Mouse (Mus musculus) kidney, embryonic 16.5 days (tissue): Measurements from ENCODE around the gene Senp1. TPM values are rescaled to one million over a fixed set of nuclear protein-coding genes. Genes with fewer than 3 reads are reported as not detected.

ENCODE experiments used
- ATAC-seq: fragments of 200-750 bp; cut with Nextera tagmentation; 2 replicates; pipeline ENCODE4 v1.8.0; 2017; ENCODE audit warnings: moderate TSS enrichment; ENCODE audit not compliant: low FRiP score, low TSS enrichment
- H3K27ac ChIP-seq: fragments of 300-500 bp; sonication (generic); 2 replicates; pipeline ENCODE4 v1.5.1; 2014; ENCODE audit warnings: low read length
- H3K27me3 ChIP-seq: fragments of 300-500 bp; sonication (generic); 2 replicates; pipeline ENCODE4 v1.6.1; 2014; ENCODE audit warnings: low read length, control low read depth, mixed read lengths; ENCODE audit not compliant: insufficient read depth
- H3K36me3 ChIP-seq: fragments of 300-500 bp; sonication (generic); 2 replicates; pipeline ENCODE4 v1.6.1; 2014; ENCODE audit warnings: low read length, control low read depth, mixed read lengths; ENCODE audit not compliant: insufficient read depth
- H3K4me1 ChIP-seq: fragments of 300-500 bp; sonication (generic); 2 replicates; pipeline ENCODE4 v1.6.1; 2014; ENCODE audit warnings: low read length, control low read depth, mixed read lengths; ENCODE audit not compliant: insufficient read depth
- H3K4me2 ChIP-seq: fragments of 300-500 bp; sonication (generic); replicated peaks from 2 replicates; pipeline ENCODE4 v1.6.1; 2014; ENCODE audit warnings: low read depth, low read length
- H3K4me3 ChIP-seq: fragments of 300-500 bp; sonication (generic); 2 replicates; pipeline ENCODE4 v1.5.1; 2014; ENCODE audit warnings: mild to moderate bottlenecking, low read length
- H3K9ac ChIP-seq: fragments of 300-500 bp; sonication (generic); replicated peaks from 2 replicates; pipeline ENCODE4 v1.6.1; 2014; ENCODE audit warnings: low read length
- H3K9me3 ChIP-seq: fragments of 300-500 bp; sonication (generic); 2 replicates; pipeline ENCODE4 v1.6.1; 2016; ENCODE audit warnings: low read length, control low read depth
- WGBS: fragments of 180-500 bp; shearing (Covaris S2); extraction: QIAGEN DNeasy Blood & Tissue Kit; methylation state at CpG from one replicate; pipeline ENCODE4 v1.1.7; 2014; 5-methylcytosine and 5-hydroxymethylcytosine counted together
- polyA plus RNA-seq: library from polyadenylated mRNA; unstranded; fragments of >200 nt; fragmentation: Nextera tagmentation; extraction: Ambion mirVana; gene quantifications from 2 replicates; pipeline ENCODE4 v1.2.1, GENCODE M21; 2015

Gene Senp1
- polyA plus RNA-seq, 1 experiment from 2014 or later = 29.9 TPM

DNA sequence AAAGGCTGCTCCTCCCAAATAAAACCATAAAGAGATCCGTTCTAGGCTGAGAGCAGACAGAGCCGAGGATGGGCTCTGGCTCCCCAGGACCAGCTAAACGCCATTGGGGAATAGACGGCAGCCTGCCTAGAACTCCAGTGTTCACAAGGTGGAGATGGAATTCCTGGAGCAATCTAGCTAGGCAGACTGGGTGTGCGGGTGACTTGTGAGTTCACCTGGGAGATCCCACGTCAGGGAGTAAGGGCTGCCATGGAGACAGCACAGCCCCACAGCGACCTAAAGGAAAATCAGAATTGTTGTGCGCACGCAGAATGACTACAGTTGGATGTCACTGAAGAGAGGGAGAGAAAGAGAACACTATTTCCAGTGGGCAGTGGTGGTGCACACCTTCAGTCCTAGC, 25.0 kb downstream of the Senp1 start:
- 85% methylated on average over 9 of the region's 9 CpGs for WGBS
- Histone ChIP-seq H3K9ac (no peak overlapping the region), H3K4me2 (no peak overlapping the region), H3K36me3 (peaks cover 48% of the 10 kb centered on the region), H3K9me3 (no peaks in the 10 kb centered on the region), H3K27me3 (no peaks in the 10 kb centered on the region), H3K4me1 (no peaks in the 10 kb centered on the region), H3K4me3 (no peak overlapping the region), H3K27ac (no peak overlapping the region)
- ATAC-seq = no peak

- H3K27ac ChIP-seq = no peak overlapping the region
- H3K4me1 ChIP-seq = no peaks in the 10 kb centered on the region
- no peak overlapping the region for H3K4me2 ChIP-seq
- no peak for ATAC-seq
- 51% methylated on average over 3 of the region's 3 CpGs for WGBS
- H3K4me3 ChIP-seq = no peak overlapping the region
- H3K36me3 ChIP-seq = peaks cover 53% of the 10 kb centered on the region
- no peak overlapping the region for H3K9ac ChIP-seq
- H3K27me3 ChIP-seq = no peaks in the 10 kb centered on the region
- H3K9me3 ChIP-seq = no peaks in the 10 kb centered on the region
Measured at GRCm38 (mm10) chr15:98067492-98067891, 26.1 kb downstream of the Senp1 start.

- WGBS = 96% methylated on average over 12 of the region's 12 CpGs
- peaks cover 58% of the 10 kb centered on the region for H3K36me3 ChIP-seq
- H3K4me1 ChIP-seq = no peaks in the 10 kb centered on the region
Measured at GRCm38 (mm10) chr15:98066602-98067001, 26.9 kb downstream of the Senp1 start.

GRCm38 (mm10) chr15:98065881-98066280, 27.7 kb downstream of the Senp1 start:
- H3K27me3 ChIP-seq = no peaks in the 10 kb centered on the region
- ATAC-seq = no peak
- peaks cover 61% of the 10 kb centered on the region for H3K36me3 ChIP-seq
- no peak overlapping the region for H3K9ac ChIP-seq
- WGBS = 88% methylated on average over 5 of the region's 5 CpGs
- no peak overlapping the region for H3K27ac ChIP-seq
- H3K4me2 ChIP-seq = no peak overlapping the region
- H3K4me1 ChIP-seq = no peaks in the 10 kb centered on the region
- H3K4me3 ChIP-seq = no peak overlapping the region
- no peaks in the 10 kb centered on the region for H3K9me3 ChIP-seq

More at GRCm38 (mm10) chr15:98066602-98067001, 26.9 kb downstream of the Senp1 start:
- Histone ChIP-seq H3K9me3 (no peaks in the 10 kb centered on the region), H3K4me3 (no peak overlapping the region), H3K9ac (no peak overlapping the region), H3K27me3 (no peaks in the 10 kb centered on the region), H3K4me2 (no peak overlapping the region), H3K27ac (no peak overlapping the region)
- ATAC-seq = no peak

DNA sequence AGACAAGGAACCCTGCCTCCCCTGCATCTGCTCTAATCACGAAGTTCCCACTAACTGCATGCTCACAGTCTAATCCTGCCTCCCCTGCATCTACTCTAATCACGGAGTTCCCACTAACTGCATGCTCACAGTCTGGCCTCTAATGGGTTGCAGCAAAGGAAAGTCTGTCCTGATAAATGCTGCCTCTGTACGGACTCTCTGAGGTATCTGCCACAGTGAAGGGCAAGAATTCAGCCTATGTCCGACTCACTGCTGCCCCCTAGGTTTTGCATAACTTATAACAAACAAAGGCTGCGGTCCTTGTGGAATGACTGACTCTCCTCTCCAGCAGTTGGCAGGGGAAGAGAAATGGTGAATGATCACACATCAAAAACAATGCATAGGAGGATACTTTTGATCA, 38.3 kb downstream of the Senp1 start:
- no peak overlapping the region for H3K4me3 ChIP-seq
- no peaks in the 10 kb centered on the region for H3K27me3 ChIP-seq
- H3K27ac ChIP-seq = no peak overlapping the region
- H3K36me3 ChIP-seq = peaks cover 47% of the 10 kb centered on the region
- H3K9ac ChIP-seq = no peak overlapping the region
- no peaks in the 10 kb centered on the region for H3K4me1 ChIP-seq
- no peak for ATAC-seq
- H3K4me2 ChIP-seq = no peak overlapping the region
- H3K9me3 ChIP-seq = no peaks in the 10 kb centered on the region
- WGBS = 39% methylated on average over 5 of the region's 5 CpGs

DNA sequence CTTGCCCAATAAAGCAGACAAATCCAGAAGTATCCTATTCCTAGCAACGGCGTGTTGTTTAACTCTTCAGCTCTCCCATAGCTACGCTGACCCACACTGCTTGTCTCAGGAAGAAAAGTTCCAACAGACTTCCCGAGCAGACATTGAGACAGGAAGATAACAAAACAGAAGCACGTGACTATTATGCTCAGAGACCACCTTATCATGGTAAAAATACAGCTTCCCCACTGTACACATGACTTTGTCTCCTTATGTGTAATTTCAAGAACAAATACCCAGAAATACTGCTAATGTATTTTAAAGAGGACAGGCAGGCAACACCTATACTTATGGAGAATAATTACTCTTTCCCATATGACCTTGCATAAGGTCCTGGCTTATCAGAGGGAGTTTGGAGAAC, 41.9 kb downstream of the Senp1 start:
- Histone ChIP-seq H3K27me3 (no peaks in the 10 kb centered on the region), H3K9me3 (no peaks in the 10 kb centered on the region), H3K36me3 (peaks cover 43% of the 10 kb centered on the region), H3K4me1 (no peaks in the 10 kb centered on the region), H3K27ac (no peak overlapping the region), H3K9ac (no peak overlapping the region), H3K4me2 (no peak overlapping the region), H3K4me3 (no peak overlapping the region)
- no peak for ATAC-seq
- WGBS = 88% methylated on average over 5 of the region's 5 CpGs

GRCm38 (mm10) chr15:98048918-98049700, 44.4 kb downstream of the Senp1 start:
- Histone ChIP-seq H3K27me3 (no peaks in the 10 kb centered on the region), H3K9ac (no peak overlapping the region), H3K36me3 (peaks cover 62% of the 10 kb centered on the region), H3K9me3 (peaks cover 3% of the 10 kb centered on the region; the same call in 1 of the 2 replicates), H3K27ac (no peak overlapping the region), H3K4me2 (no peak overlapping the region), H3K4me1 (no peaks in the 10 kb centered on the region), H3K4me3 (no peak overlapping the region)
- ATAC-seq = no peak
- 93% methylated on average over 13 of the region's 13 CpGs for WGBS

GRCm38 (mm10) chr15:98044387-98044786, 49.2 kb downstream of the Senp1 start:
- no peaks in the 10 kb centered on the region for H3K4me1 ChIP-seq
- WGBS = 96% methylated on average over 5 of the region's 5 CpGs

GRCm38 (mm10) chr15:98043967-98044366, 49.6 kb downstream of the Senp1 start:
- no peak overlapping the region for H3K4me2 ChIP-seq
- peaks cover 73% of the 10 kb centered on the region for H3K36me3 ChIP-seq
- H3K27me3 ChIP-seq = no peaks in the 10 kb centered on the region
- H3K4me3 ChIP-seq = no peak overlapping the region
- H3K4me1 ChIP-seq = no peaks in the 10 kb centered on the region
- ATAC-seq = no peak
- 93% methylated on average over 6 of the region's 6 CpGs for WGBS
- no peak overlapping the region for H3K9ac ChIP-seq
- peaks cover 3% of the 10 kb centered on the region; the same call in 1 of the 2 replicates for H3K9me3 ChIP-seq
- no peak overlapping the region for H3K27ac ChIP-seq

More at GRCm38 (mm10) chr15:98044387-98044786, 49.2 kb downstream of the Senp1 start:
- H3K27ac ChIP-seq = no peak overlapping the region
- H3K27me3 ChIP-seq = no peaks in the 10 kb centered on the region
- H3K9me3 ChIP-seq = peaks cover 3% of the 10 kb centered on the region; the same call in 1 of the 2 replicates
- no peak overlapping the region for H3K9ac ChIP-seq
- H3K4me2 ChIP-seq = no peak overlapping the region
- H3K4me3 ChIP-seq = no peak overlapping the region
- no peak for ATAC-seq
- H3K36me3 ChIP-seq = peaks cover 73% of the 10 kb centered on the region

DNA sequence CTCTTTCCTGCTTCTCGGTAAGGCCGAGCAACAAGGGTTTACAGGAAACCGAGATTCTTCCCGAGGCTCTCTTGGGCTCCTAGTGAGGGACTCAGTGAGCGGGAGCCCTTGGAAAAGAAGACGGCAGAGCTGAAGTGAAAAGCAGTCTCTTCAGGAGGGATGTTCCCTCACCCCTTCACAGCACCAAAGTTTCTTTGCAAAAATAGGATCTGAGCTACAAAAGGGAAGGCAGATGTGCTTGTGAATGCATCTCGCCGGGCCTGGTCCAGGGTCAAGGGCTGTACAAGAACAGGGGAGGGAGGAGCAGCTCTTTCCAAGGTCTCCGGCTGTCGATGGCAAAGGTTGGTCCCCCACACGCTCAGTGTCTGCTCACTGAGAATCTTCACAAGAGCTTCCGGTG, 51.0 kb downstream of the Senp1 start:
- Histone ChIP-seq H3K4me2 (no peak overlapping the region), H3K27ac (no peak overlapping the region), H3K4me3 (no peak overlapping the region), H3K36me3 (peaks cover 75% of the 10 kb centered on the region), H3K4me1 (no peaks in the 10 kb centered on the region), H3K27me3 (no peaks in the 10 kb centered on the region), H3K9me3 (peaks cover 3% of the 10 kb centered on the region; the same call in 1 of the 2 replicates), H3K9ac (no peak overlapping the region)
- ATAC-seq = no peak
- WGBS = 88% methylated on average over 12 of the region's 12 CpGs
